Mouse (Mus musculus) embryonic facial prominence, embryonic 10.5 days (tissue): ENCODE measurements around the gene Cdh23. TPM values are rescaled to one million over a fixed set of nuclear protein-coding genes. Genes with fewer than 3 reads are reported as not detected.
A peak's percentile ranks its signal among the peaks of the same experiment; 100 is the strongest.

ENCODE experiments used
- DNase-seq: peaks from one replicate; pipeline ENCODE4 v3.0.0-alpha.2; 2017; ENCODE audit warnings: low spot score
- H3K27ac ChIP-seq: fragments of 300-500 bp; sonication (generic); replicated peaks from 2 replicates; pipeline ENCODE4 v1.5.1; 2016; ENCODE audit warnings: mild to moderate bottlenecking
- H3K27me3 ChIP-seq: fragments of 300-500 bp; sonication (generic); replicated peaks from 2 replicates; pipeline ENCODE4 v1.6.1; 2016; ENCODE audit warnings: low read depth, mild to moderate bottlenecking; ENCODE audit not compliant: poor library complexity, severe bottlenecking
- H3K36me3 ChIP-seq: fragments of 300-500 bp; sonication (generic); replicated peaks from 2 replicates; pipeline ENCODE4 v1.6.1; 2016; ENCODE audit warnings: mild to moderate bottlenecking, moderate library complexity
- H3K4me1 ChIP-seq: fragments of 300-500 bp; sonication (generic); 2 replicates; pipeline ENCODE4 v1.6.1; 2016
- H3K4me3 ChIP-seq: fragments of 300-500 bp; sonication (generic); 2 replicates; pipeline ENCODE4 v1.5.1; 2016; ENCODE audit warnings: mild to moderate bottlenecking, moderate library complexity
- H3K9me3 ChIP-seq: fragments of 300-500 bp; sonication (generic); 2 replicates; pipeline ENCODE4 v1.6.1; 2016; ENCODE audit warnings: mild to moderate bottlenecking
- WGBS: fragments of 180-500 bp; shearing (Covaris S2); methylation state at CpG from one replicate; pipeline ENCODE4 v1.1.7; 2016; 5-methylcytosine and 5-hydroxymethylcytosine counted together
- polyA plus RNA-seq: library from polyadenylated mRNA; unstranded; fragments of >200 nt; fragmentation: Nextera tagmentation; extraction: Ambion mirVana; gene quantifications from 2 replicates; pipeline ENCODE4 v1.2.1, GENCODE M21; 2016

Gene Cdh23
- polyA plus RNA-seq, 1 experiment from 2014 or later: 0.29 TPM

DNA sequence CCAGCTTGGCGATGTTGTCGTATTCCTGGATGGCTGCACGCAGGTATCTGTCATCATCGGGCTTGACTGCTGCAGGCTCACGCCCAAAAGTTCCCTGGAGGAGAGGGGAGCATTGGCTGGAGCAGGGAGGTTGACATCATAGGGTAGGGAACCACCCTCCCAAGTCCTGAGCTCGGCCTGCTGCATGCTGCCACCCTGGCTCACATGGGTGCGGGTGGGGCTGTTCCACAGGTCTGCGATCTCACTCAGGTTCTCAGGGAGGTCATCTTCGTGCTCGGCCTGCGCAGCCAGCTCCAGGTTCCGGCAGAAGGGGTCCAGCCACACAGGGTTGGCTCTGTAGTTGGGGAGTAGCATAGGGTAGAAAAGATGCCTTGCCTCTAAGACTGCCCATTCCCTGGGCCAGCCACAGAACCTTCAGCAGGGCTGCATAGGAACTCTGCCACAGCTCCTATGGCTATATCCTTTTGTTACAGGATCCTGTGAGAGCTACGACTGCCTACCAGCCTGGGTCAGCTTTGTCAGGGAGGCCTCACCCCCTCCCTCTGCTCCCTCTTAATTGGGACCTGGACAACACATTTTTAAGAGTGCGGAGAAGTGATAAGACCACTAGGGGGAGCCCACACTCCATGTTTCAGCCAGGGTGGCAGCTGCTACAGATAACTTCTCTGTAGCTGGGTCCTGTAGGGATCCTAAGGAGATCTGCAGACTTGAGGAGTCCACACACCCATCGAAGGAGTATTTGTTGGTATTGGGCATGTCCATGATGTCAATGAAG, 391.2 kb downstream of the Cdh23 start:
- no peaks in the 10 kb centered on the region for H3K9me3 ChIP-seq
- DNase-seq: peak; percentile 87
- no peak overlapping the region; the same call in 1 of the 2 replicates for H3K27ac ChIP-seq
- 65% methylated on average over 15 of the region's 15 CpGs for WGBS
- no peaks in the 10 kb centered on the region for H3K27me3 ChIP-seq
- H3K36me3 ChIP-seq: peaks cover 40% of the 10 kb centered on the region
- no peaks in the 10 kb centered on the region for H3K4me1 ChIP-seq
- no peak overlapping the region for H3K4me3 ChIP-seq

DNA sequence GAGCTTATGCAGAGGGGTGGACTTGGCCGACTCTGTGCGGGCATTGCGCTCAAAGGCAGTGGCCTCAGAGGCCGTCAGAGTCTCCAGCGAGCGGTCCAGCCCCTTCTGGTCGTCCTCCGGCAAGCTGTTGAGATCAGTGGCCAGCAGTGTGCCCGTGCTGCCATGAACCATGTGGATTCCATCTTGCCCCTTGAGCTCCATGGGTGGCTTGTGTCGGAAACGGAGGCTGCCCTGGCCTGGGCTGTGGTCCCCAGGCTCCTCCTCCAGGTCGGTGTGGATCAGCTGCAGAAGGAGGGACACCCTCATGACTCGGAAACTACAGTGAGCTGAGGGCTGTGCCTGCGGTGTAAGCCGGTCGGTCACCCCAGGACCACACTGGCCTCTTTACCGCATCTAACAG, 392.9 kb downstream of the Cdh23 start:
- Histone ChIP-seq H3K4me3 (no peak overlapping the region), H3K27ac (no peak overlapping the region), H3K36me3 (peaks cover 56% of the 10 kb centered on the region), H3K27me3 (no peaks in the 10 kb centered on the region), H3K9me3 (no peaks in the 10 kb centered on the region), H3K4me1 (no peaks in the 10 kb centered on the region)
- 86% methylated on average over 17 of the region's 17 CpGs for WGBS
- DNase-seq: no peak

DNA sequence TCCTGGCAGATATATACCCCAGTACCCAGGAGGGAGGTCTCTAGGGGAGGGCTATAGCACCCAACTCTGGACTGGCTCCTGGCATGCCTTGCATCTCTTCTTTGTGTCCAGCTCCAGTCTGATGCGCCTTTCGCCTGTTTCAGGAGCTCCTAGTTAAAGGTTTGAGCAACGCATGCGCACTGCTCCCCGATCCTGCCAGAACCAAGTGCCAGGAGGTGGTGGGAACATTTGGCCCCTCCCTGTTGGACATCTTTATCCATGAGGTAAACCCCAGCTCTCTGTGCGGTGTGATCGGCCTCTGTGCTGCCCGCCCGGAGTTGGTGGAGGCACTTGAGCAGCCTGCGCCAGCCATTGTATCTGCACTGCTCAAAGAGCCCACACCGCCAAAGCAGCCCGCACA, 396.7 kb downstream of the Cdh23 start:
- DNase-seq: no peak
- Histone ChIP-seq H3K4me1 (no peaks in the 10 kb centered on the region), H3K4me3 (no peak overlapping the region), H3K27ac (no peak overlapping the region), H3K36me3 (peaks cover 88% of the 10 kb centered on the region), H3K27me3 (no peaks in the 10 kb centered on the region), H3K9me3 (no peaks in the 10 kb centered on the region)
- 95% methylated on average over 12 of the region's 12 CpGs for WGBS

DNA sequence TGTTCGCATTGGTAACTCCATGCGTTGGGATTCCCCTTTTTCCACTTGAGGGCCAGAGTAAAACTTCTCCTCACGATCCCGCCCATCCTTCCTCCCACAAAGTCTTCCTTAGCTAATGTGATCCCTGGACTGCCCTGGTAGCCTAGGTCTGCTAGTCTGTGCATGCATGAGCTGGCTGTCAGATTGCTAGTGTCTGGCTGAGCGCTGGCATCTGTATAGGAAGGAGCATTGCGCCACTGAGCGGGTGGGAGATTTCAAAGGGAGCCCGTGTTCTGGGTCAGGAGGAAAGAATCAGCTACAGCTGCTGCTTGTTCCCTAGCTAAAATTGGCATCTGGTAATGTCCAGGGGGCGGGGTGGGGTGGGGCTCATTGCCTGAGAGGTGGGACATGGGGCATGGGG, 400.3 kb downstream of the Cdh23 start:
- Histone ChIP-seq H3K36me3 (peaks cover 94% of the 10 kb centered on the region), H3K27me3 (no peaks in the 10 kb centered on the region), H3K4me1 (peaks cover 3% of the 10 kb centered on the region; the same call in 1 of the 2 replicates), H3K4me3 (no peak overlapping the region), H3K9me3 (no peaks in the 10 kb centered on the region), H3K27ac (no peak overlapping the region)
- 86% methylated on average over 9 of the region's 9 CpGs for WGBS
- no peak for DNase-seq

DNA sequence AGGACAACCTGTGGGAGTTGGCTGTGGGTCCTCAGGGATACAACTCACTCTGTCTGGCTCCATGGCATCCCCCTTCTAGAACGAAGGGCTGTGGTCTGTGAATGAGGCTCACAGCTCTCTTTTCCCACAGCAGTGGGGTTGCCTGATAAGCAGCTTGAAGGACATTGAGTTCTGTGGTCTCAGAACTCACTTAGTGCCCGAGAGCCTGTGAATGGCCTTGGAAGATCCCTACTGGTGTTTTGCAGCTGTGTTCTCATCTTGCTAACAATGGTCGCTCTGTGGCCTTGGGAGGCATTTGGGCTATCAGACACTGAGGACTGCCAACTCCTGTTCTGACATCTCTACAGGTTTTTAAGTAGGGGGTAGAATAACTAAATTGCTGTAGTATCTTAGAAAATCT, 400.9 kb downstream of the Cdh23 start:
- Histone ChIP-seq H3K9me3 (no peaks in the 10 kb centered on the region), H3K27ac (no peak overlapping the region), H3K4me1 (peaks cover 9% of the 10 kb centered on the region), H3K36me3 (peaks cover 87% of the 10 kb centered on the region), H3K4me3 (no peak overlapping the region), H3K27me3 (no peaks in the 10 kb centered on the region)
- WGBS: 96% methylated on average over 3 of the region's 3 CpGs
- no peak for DNase-seq

DNA sequence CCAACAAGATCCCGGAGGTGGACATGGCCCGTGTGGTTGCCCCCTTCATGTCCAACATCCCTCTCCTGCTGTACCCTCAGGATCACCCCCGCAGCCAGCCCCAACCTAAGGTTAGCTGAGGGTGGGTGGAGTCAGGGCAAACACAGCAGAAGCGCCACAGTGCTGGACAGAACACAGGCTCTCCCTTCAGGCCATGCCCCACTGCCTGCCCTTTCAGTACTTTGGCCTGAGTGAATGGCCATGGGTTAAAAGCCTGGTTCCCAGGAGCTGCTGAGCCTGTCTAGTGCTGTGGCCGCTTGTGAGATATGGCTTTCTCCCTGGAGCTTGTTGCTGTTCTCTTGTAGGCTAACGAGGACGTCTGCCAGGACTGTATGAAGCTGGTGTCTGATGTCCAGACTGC, 401.7 kb downstream of the Cdh23 start:
- no peaks in the 10 kb centered on the region for H3K9me3 ChIP-seq
- H3K4me1 ChIP-seq: peaks cover 17% of the 10 kb centered on the region
- 86% methylated on average over 7 of the region's 7 CpGs for WGBS
- no peak overlapping the region for H3K4me3 ChIP-seq
- peaks cover 80% of the 10 kb centered on the region for H3K36me3 ChIP-seq
- no peak for DNase-seq
- no peak overlapping the region for H3K27ac ChIP-seq
- H3K27me3 ChIP-seq: no peaks in the 10 kb centered on the region

DNA sequence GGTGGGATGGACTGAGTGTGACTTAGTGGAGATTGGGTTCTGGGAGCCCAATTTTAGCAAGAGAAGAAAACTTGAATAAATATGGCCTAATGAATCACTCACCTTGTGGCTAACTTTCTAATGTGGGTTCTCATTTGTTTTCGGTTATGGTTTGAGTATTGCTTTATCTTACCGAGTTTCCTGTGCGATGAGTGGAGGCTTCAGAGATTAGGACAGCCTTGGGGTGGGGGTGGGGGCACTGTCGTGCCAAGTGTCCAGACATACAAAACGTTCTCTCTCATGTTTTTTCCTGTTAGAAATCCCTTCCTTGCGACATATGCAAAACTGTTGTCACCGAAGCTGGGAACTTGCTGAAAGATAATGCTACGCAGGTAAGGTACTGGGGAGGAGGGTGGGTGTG, 404.1 kb downstream of the Cdh23 start:
- Histone ChIP-seq H3K4me3 (no peak overlapping the region), H3K36me3 (peaks cover 58% of the 10 kb centered on the region)
- no peak for DNase-seq

DNA sequence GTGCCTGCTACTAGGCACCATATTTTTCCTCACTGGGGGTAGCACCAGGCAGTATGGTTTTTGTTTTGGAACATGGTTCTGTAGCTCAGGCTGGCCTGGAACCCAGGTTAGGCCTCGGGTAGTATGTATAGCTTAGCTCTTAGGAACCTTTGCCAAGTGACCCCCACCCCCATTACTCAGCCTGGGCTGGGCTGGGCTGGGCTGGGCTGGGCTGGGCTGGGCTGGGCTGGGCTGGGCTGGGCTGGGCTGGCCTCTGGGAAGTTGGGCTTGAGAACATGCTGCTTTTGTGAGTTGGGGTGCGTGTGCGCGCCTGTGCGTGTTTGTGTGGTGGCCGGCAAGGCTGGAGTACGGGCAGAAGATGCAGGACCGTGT, 405.6 kb downstream of the Cdh23 start:
- Histone ChIP-seq H3K9me3 (no peaks in the 10 kb centered on the region), H3K4me1 (peaks cover 42% of the 10 kb centered on the region), H3K27me3 (no peaks in the 10 kb centered on the region), H3K4me3 (no peak overlapping the region), H3K27ac (peak overlapping the region; percentile 40; the same call in 1 of the 2 replicates), H3K36me3 (peaks cover 46% of the 10 kb centered on the region)
- WGBS: 87% methylated on average over 8 of the region's 8 CpGs
- no peak for DNase-seq

More for the DNA sequence above, 404.1 kb downstream of the Cdh23 start:
- Histone ChIP-seq H3K27me3 (no peaks in the 10 kb centered on the region), H3K4me1 (peaks cover 31% of the 10 kb centered on the region), H3K9me3 (no peaks in the 10 kb centered on the region), H3K27ac (no peak overlapping the region)
- 90% methylated on average over 8 of the region's 8 CpGs for WGBS

DNA sequence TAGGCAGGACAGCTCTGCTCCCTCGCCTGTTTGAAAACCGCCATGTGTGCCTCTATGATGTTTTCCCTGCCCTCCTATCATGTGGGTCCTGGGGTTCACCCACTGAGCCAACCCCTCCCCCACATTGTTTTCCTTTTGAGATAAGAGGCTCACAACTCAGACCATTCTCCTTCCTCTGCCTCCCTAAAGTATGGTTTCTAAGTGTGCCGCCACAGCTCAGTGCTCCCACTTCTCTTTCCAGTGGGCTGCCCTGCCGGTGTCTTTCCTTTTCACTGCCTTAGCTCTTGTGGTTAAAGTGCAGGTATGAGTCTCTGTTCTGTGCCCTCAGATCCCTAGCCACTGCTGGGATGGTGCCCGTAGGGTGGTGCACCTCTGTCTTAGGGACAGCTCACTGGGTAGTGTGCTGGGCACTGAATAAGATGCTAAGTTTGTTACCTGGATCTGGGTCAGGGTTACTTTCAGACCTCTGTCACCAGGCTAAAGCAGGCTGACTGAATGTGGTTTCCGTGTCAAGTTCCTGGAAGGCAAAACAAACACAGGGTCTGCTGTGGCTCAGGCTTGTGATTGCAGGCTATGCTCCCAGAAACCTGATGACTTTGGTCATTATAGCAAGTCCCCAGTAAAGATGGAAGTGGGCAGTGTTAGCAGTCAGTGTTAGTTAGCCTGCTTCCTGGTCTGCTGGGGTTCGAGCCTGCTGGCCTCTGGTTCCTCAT, 406.1 kb downstream of the Cdh23 start:
- Histone ChIP-seq H3K27me3 (no peaks in the 10 kb centered on the region), H3K4me3 (no peak overlapping the region), H3K4me1 (peaks cover 48% of the 10 kb centered on the region), H3K27ac (peak overlapping the region; percentile 15), H3K9me3 (no peaks in the 10 kb centered on the region), H3K36me3 (peaks cover 41% of the 10 kb centered on the region)
- no peak for DNase-seq
- WGBS: 66% methylated on average over 7 of the region's 7 CpGs

DNA sequence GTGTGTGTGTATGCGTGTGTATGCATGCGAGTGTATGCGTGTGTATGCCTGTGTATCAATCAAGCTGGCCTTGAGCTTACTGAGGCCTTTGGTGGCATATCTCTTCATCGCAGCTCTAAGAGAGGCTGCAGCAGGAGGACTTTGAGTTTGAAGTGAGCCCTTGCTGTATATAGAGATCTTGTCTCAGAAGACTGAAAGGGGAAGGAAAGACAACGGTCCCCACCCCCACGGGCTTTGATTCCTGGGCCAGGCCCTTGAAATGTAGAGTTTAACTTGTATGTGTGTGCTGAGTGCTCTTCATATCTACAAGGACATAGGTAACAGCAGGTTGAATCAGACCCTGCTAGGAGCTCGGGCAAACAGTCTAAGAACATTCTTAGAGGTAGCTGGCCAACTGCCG, 407.1 kb downstream of the Cdh23 start:
- H3K27ac ChIP-seq: no peak overlapping the region
- H3K27me3 ChIP-seq: no peaks in the 10 kb centered on the region
- no peak for DNase-seq
- peaks cover 31% of the 10 kb centered on the region for H3K36me3 ChIP-seq
- peaks cover 57% of the 10 kb centered on the region for H3K4me1 ChIP-seq
- no peak overlapping the region for H3K4me3 ChIP-seq
- no peaks in the 10 kb centered on the region for H3K9me3 ChIP-seq
- WGBS: 85% methylated on average over 8 of the region's 8 CpGs

DNA sequence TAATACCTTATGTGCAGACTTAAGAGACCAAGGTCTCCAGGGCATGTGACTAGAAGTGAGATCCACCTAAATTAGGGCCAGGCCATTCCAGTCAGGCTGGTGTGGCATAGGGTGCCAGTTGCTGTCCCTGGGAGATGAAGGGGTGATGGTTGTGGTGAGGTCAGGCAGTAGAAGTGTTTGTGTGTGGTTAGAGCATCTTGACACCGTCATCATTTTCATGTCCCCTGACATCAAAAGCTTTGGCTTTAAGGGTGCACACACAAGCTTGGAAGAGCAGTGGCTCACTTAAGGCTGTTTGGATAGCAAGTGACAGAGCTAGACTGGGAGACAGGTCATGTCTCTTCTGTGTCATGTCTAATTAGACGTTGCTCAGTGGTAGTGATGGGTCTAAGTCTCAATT, 408.6 kb downstream of the Cdh23 start:
- Histone ChIP-seq H3K27me3 (no peaks in the 10 kb centered on the region), H3K4me3 (no peak overlapping the region), H3K27ac (no peak overlapping the region), H3K4me1 (peaks cover 66% of the 10 kb centered on the region), H3K9me3 (no peaks in the 10 kb centered on the region), H3K36me3 (peaks cover 20% of the 10 kb centered on the region)
- DNase-seq: no peak
- WGBS: 85% methylated on average over 2 of the region's 2 CpGs

DNA sequence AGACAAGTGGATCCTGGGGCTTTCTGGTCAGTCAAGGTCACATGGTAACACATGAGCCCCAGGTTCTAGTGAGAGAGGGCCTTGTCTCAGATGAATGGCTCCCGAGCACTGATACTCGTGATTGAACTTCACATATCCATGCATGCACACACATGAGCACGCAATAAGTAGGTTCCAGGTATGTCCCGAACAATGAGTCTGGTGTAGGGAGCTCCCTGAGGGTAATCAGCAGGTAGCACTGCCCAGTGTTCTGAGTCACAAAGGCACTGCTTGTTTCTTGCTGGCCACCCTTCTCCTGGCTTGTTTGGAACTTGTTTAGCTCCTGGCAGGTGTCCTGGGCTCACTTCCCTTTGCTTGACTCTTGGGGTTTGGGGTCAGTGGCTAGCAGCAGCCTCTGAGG, 409.1 kb downstream of the Cdh23 start:
- Histone ChIP-seq H3K27me3 (no peaks in the 10 kb centered on the region), H3K9me3 (no peaks in the 10 kb centered on the region), H3K4me1 (peaks cover 72% of the 10 kb centered on the region), H3K27ac (no peak overlapping the region), H3K36me3 (peaks cover 15% of the 10 kb centered on the region), H3K4me3 (no peak overlapping the region)
- WGBS: 81% methylated on average over 4 of the region's 4 CpGs
- no peak for DNase-seq

DNA sequence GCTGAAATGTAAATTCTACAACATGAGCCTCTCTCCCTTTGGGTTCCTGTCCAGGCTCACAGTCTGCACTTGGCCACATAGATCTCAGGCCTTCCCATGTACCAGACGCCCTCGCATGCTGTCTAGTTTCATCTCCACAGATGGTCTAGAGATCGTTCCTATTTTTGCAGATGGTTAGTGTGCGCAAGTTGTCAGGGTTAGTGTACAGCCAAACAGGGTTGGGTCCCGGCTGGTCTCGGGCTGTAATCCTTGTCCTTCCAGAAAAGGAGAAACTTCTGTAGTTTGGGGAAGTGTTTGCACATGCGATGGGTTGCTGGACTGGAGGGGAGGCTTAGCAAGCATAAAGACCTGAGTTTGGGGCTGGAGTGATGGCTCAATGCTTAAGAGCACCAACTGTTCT, 409.7 kb downstream of the Cdh23 start:
- no peak overlapping the region for H3K27ac ChIP-seq
- no peaks in the 10 kb centered on the region for H3K27me3 ChIP-seq
- no peak for DNase-seq
- H3K4me1 ChIP-seq: peaks cover 74% of the 10 kb centered on the region
- WGBS: 93% methylated on average over 7 of the region's 7 CpGs
- no peak overlapping the region for H3K4me3 ChIP-seq
- no peaks in the 10 kb centered on the region for H3K9me3 ChIP-seq
- H3K36me3 ChIP-seq: peaks cover 9% of the 10 kb centered on the region
